Mouse (Mus musculus): ENCODE results near the gene Nf2. TPM values are rescaled to one million over a fixed set of nuclear protein-coding genes. Genes with fewer than 3 reads are reported as not detected.

Gene Nf2
- polyA plus RNA-seq, 1 experiment from 2014 or later, result 63.9 TPM

DNA sequence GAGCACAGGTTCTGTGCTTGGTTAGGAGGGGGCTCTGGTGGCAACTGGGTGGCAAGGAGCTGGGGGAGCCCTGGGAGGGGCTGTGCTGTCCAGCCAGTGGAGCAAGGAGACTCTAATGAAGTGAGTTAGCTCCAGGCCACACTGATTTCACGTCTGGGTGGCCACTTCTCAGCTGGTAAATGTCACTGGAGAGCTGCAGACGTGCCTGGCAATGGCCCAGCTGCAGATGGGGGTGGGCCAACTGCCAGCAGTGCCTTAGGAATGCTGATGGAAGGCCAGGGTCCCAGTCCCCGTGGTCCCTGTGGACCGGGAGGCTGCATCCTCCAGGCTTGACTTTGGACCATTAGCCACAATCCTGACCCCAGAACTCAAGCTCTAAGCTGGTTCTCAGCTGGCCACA, 88.9 kb downstream of the Nf2 start:
- Histone ChIP-seq H3K27me3 (ENCODE audit: control insufficient read depth, insufficient read depth, low read length) (no peaks in the 10 kb centered on the region), H3K9me3 (ENCODE audit: control insufficient read depth, low read length) (no peaks in the 10 kb centered on the region), H3K27ac (no peak overlapping the region), H3K4me1 (replicated peaks; ENCODE audit: control insufficient read depth, insufficient read depth, low read length) (peaks cover 39% of the 10 kb centered on the region), H3K36me3 (replicated peaks; ENCODE audit: control insufficient read depth, insufficient read depth) (no peaks in the 10 kb centered on the region; the same call in 1 of the 2 replicates), H3K4me3 (replicated peaks; ENCODE audit: low read length) (no peak overlapping the region), H3K4me2 (replicated peaks) (no peak overlapping the region), H3K9ac (no peak overlapping the region)
- ATAC-seq (ENCODE audit: low FRiP score) (no peak), DNase-seq (ENCODE audit: low spot score) (no peak)
- WGBS, result 7% methylated on average over 4 of the region's 4 CpGs

DNA sequence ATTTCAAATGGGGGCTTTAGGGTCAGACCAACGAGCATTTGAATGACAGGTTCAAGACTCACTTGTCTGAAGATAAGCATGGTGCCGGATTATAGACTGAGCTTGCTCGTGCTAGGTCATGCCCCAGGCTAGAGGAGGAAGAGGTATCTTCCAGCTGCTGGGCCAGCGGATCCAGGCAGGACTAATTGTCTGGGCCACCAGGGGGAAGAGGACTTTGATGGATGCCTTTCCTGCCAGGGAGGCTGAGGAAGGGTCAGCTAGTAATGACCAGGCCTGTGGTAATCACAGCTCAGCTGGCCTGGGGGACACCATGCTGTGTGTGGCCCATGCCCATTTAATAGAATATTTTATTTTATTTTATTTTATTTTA, 91.6 kb downstream of the Nf2 start:
- Histone ChIP-seq H3K36me3 (replicated peaks; ENCODE audit: control insufficient read depth, insufficient read depth) (no peaks in the 10 kb centered on the region), H3K9ac (no peak overlapping the region), H3K27me3 (ENCODE audit: control insufficient read depth, insufficient read depth, low read length) (no peaks in the 10 kb centered on the region), H3K27ac (no peak overlapping the region), H3K4me3 (replicated peaks; ENCODE audit: low read length) (no peak overlapping the region), H3K4me1 (replicated peaks; ENCODE audit: control insufficient read depth, insufficient read depth, low read length) (peaks cover 24% of the 10 kb centered on the region), H3K9me3 (ENCODE audit: control insufficient read depth, low read length) (no peaks in the 10 kb centered on the region), H3K4me2 (replicated peaks) (no peak overlapping the region)
- ATAC-seq (ENCODE audit: low FRiP score) (no peak), DNase-seq (ENCODE audit: low spot score) (no peak)
- 24% methylated on average over 4 of the region's 4 CpGs for WGBS

DNA sequence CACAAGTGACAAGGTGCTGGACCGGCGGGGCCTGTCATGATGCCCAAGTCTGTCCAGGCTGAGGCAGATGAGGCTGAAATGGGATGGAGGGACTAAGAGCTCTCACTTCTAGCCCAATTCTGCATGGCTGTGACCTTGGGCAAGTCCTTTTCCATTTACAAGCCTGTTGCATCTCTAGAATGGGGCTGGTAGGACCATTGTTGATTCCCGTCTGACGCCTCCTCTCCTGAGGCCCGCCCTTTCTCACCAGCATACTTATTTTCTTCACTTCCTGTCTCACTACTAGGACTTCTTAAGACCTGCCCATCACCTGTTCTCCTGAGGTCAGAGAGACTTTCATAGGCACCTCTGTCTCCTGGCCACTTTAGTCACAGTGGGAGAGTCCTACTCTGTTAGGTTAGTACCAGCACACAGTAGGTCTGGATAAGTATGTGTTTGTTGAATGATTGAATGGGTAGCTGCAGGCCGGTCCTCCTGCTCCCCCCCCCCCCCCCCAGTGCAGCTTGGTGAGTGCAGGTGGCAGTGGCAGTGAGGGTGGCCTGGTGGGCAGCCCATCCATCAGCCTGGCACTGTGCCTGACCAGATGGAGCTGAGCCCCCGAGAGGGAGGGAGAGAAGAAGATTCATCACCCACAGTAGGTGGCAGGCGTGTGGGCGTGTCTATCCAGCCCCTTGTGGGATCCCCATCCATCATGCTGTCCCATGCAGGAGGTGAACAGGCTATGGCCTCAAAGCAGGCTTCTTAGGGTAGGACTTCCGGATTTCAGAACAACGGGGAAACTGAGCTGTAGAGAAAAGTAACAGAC, 92.2 kb downstream of the Nf2 start:
- ATAC-seq (ENCODE audit: low FRiP score) (no peak), DNase-seq (ENCODE audit: low spot score) (no peak)
- no peak overlapping the region for H3K4me3 ChIP-seq (replicated peaks; ENCODE audit: low read length)
- H3K4me1 ChIP-seq (replicated peaks; ENCODE audit: control insufficient read depth, insufficient read depth, low read length), result peaks cover 18% of the 10 kb centered on the region
- H3K9me3 ChIP-seq (ENCODE audit: control insufficient read depth, low read length), result no peaks in the 10 kb centered on the region
- H3K36me3 ChIP-seq (replicated peaks; ENCODE audit: control insufficient read depth, insufficient read depth), result no peaks in the 10 kb centered on the region
- no peak overlapping the region for H3K27ac ChIP-seq
- no peak overlapping the region for H3K4me2 ChIP-seq (replicated peaks)
- WGBS, result 43% methylated on average over 11 of the region's 11 CpGs
- H3K27me3 ChIP-seq (ENCODE audit: control insufficient read depth, insufficient read depth, low read length), result no peaks in the 10 kb centered on the region
- H3K9ac ChIP-seq, result no peak overlapping the region

DNA sequence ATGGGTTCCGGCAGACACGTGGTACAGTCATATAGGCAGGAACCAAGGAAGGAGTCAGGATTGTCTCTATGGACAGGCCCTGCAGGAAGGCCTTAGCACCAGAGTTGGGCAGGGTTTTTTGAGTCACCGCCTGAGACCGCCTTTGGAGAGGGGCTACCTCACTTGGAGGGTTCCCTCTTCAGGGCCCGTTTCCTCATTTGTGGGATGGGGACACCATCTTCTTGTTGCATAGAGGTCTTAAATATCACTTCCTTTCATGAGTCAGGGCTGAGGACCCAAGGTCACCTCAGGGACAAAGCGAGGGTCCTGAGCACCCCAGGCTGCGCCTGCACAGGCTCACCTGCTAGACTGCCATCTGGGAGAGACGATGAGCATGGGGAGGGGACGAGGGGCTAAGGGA, 92.9 kb downstream of the Nf2 start:
- Histone ChIP-seq H3K4me3 (replicated peaks; ENCODE audit: low read length) (no peak overlapping the region), H3K4me2 (replicated peaks) (no peak overlapping the region), H3K27ac (no peak overlapping the region), H3K9ac (no peak overlapping the region), H3K27me3 (ENCODE audit: control insufficient read depth, insufficient read depth, low read length) (no peaks in the 10 kb centered on the region), H3K9me3 (ENCODE audit: control insufficient read depth, low read length) (no peaks in the 10 kb centered on the region), H3K4me1 (replicated peaks; ENCODE audit: control insufficient read depth, insufficient read depth, low read length) (peaks cover 11% of the 10 kb centered on the region), H3K36me3 (replicated peaks; ENCODE audit: control insufficient read depth, insufficient read depth) (no peaks in the 10 kb centered on the region)
- DNase-seq (ENCODE audit: low spot score) (no peak), ATAC-seq (ENCODE audit: low FRiP score) (no peak)
- WGBS, result 80% methylated on average over 9 of the region's 9 CpGs

DNA sequence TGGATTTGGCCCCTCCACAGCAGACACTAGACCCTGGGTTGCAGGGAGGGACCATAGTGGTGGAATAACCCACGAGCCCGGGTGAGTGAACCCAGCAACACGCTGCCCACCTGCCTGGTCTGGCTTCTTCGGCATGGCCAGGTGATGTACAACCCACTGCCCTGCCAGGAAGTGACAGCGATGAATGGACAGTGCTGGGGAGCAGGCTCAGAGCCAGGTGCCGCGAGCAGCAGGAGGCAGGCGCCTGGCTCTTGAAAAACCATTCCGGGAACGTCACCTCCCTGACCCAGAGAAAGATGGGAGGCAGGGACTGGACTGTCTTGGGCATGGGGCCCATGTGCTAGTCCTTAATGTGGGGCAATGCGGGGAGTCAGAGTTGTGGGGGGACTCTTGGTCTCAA, 94.5 kb downstream of the Nf2 start:
- no peaks in the 10 kb centered on the region for H3K4me1 ChIP-seq (replicated peaks; ENCODE audit: control insufficient read depth, insufficient read depth, low read length)
- H3K27me3 ChIP-seq (ENCODE audit: control insufficient read depth, insufficient read depth, low read length), result peaks cover 3% of the 10 kb centered on the region; the same call in 1 of the 2 replicates
- H3K9ac ChIP-seq, result no peak overlapping the region
- ATAC-seq (ENCODE audit: low FRiP score), result no peak
- H3K9me3 ChIP-seq (ENCODE audit: control insufficient read depth, low read length), result no peaks in the 10 kb centered on the region
- WGBS, result 64% methylated on average over 11 of the region's 11 CpGs
- no peaks in the 10 kb centered on the region for H3K36me3 ChIP-seq (replicated peaks; ENCODE audit: control insufficient read depth, insufficient read depth)
- H3K27ac ChIP-seq, result no peak overlapping the region
- no peak overlapping the region for H3K4me2 ChIP-seq (replicated peaks)
- H3K4me3 ChIP-seq (replicated peaks; ENCODE audit: low read length), result no peak overlapping the region
- no peak for DNase-seq (ENCODE audit: low spot score)

DNA sequence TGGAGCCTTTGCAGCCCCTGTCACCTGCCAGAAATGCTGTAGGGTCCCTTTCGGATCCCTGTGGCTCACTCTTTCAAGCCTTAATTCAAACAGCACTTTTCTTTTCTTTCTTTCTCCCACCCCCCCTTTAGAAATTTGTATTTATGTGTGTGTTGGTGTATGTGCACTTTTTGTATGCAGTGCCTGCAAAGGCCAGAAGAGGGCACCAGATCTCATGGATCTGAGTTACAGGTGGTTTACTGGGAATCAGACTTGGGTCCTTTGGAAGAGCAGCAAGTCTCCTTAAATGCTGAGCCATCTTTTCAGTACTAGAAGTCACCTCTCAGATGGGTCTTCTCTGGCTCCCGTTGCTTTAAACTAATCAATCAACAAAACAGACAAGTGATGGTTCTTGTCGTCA, 95.3 kb downstream of the Nf2 start:
- 91% methylated on average over 3 of the region's 3 CpGs for WGBS
- Histone ChIP-seq H3K4me1 (replicated peaks; ENCODE audit: control insufficient read depth, insufficient read depth, low read length) (no peaks in the 10 kb centered on the region), H3K4me3 (replicated peaks; ENCODE audit: low read length) (no peak overlapping the region), H3K4me2 (replicated peaks) (no peak overlapping the region), H3K27ac (no peak overlapping the region), H3K36me3 (replicated peaks; ENCODE audit: control insufficient read depth, insufficient read depth) (no peaks in the 10 kb centered on the region), H3K9ac (no peak overlapping the region), H3K27me3 (ENCODE audit: control insufficient read depth, insufficient read depth, low read length) (peaks cover 12% of the 10 kb centered on the region; the same call in 1 of the 2 replicates), H3K9me3 (ENCODE audit: control insufficient read depth, low read length) (no peaks in the 10 kb centered on the region)
- DNase-seq (ENCODE audit: low spot score) (no peak), ATAC-seq (ENCODE audit: low FRiP score) (no peak)

GRCm38 (mm10) chr11:4752836-4753235, 96.5 kb downstream of the Nf2 start:
- peaks cover 24% of the 10 kb centered on the region for H3K27me3 ChIP-seq (ENCODE audit: control insufficient read depth, insufficient read depth, low read length)
- H3K9me3 ChIP-seq (ENCODE audit: control insufficient read depth, low read length), result no peaks in the 10 kb centered on the region
- no peaks in the 10 kb centered on the region for H3K36me3 ChIP-seq (replicated peaks; ENCODE audit: control insufficient read depth, insufficient read depth)
- H3K4me3 ChIP-seq (replicated peaks; ENCODE audit: low read length), result no peak overlapping the region
- ATAC-seq (ENCODE audit: low FRiP score) (no peak), DNase-seq (ENCODE audit: low spot score) (no peak)
- no peak overlapping the region for H3K4me2 ChIP-seq (replicated peaks)
- H3K27ac ChIP-seq, result no peak overlapping the region; the same call in 1 of the 2 replicates
- H3K9ac ChIP-seq, result no peak overlapping the region
- 35% methylated on average over 10 of the region's 10 CpGs for WGBS
- H3K4me1 ChIP-seq (replicated peaks; ENCODE audit: control insufficient read depth, insufficient read depth, low read length), result 0 out of 2 replicates have a peak, but pooled peaks cover 4% of the 10 kb centered on the region

DNA sequence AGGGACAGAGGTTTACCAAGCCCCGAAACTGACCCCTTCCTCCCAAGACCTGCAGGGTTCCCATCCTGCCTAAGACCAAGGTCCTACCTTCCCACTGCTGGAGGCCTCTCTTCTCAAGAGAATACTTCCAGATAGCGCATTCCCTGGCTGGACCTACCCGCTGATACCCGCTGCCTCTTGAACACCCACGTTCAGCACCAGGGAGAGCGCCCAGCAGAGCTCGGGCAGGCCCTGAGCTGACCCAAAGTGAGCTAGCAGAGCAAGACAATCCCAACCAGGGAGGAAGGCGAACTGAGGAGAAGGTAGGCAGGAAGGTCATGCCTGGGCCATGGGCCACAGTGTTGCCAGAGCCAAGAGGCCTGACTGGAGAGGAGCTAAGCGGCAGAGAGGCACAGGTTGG, 99.1 kb downstream of the Nf2 start:
- Histone ChIP-seq H3K27me3 (ENCODE audit: control insufficient read depth, insufficient read depth, low read length) (peaks cover 38% of the 10 kb centered on the region), H3K36me3 (replicated peaks; ENCODE audit: control insufficient read depth, insufficient read depth) (no peaks in the 10 kb centered on the region), H3K4me1 (replicated peaks; ENCODE audit: control insufficient read depth, insufficient read depth, low read length) (peaks cover 14% of the 10 kb centered on the region), H3K27ac (no peak overlapping the region), H3K9me3 (ENCODE audit: control insufficient read depth, low read length) (no peaks in the 10 kb centered on the region), H3K4me3 (replicated peaks; ENCODE audit: low read length) (no peak overlapping the region), H3K9ac (no peak overlapping the region), H3K4me2 (replicated peaks) (no peak overlapping the region)
- DNase-seq (ENCODE audit: low spot score) (no peak), ATAC-seq (ENCODE audit: low FRiP score) (no peak)
- WGBS, result 9% methylated on average over 9 of the region's 9 CpGs

- Histone ChIP-seq H3K36me3 (replicated peaks; ENCODE audit: control insufficient read depth, insufficient read depth) (no peaks in the 10 kb centered on the region), H3K4me2 (replicated peaks) (peak overlapping the region; percentile 98), H3K4me1 (replicated peaks; ENCODE audit: control insufficient read depth, insufficient read depth, low read length) (peaks cover 14% of the 10 kb centered on the region), H3K27me3 (ENCODE audit: control insufficient read depth, insufficient read depth, low read length) (peaks cover 55% of the 10 kb centered on the region), H3K9ac (peak overlapping the region; percentile 67), H3K27ac (no peak overlapping the region), H3K9me3 (ENCODE audit: control insufficient read depth, low read length) (no peaks in the 10 kb centered on the region), H3K4me3 (replicated peaks; ENCODE audit: low read length) (peak overlapping the region; percentile 70)
- ATAC-seq (ENCODE audit: low FRiP score) (no peak), DNase-seq (ENCODE audit: low spot score) (no peak)
- WGBS, result 2% methylated on average over 11 of the region's 12 CpGs
These were observed 102.1 kb downstream of the Nf2 start for GRCm38 (mm10) chr11:4747285-4747684.

Data from hindbrain, embryonic 14.5 days (tissue).